Mouse (Mus musculus) limb, embryonic 12.5 days (tissue): ENCODE results near the gene Bmp6. TPM values are rescaled to one million over a fixed set of nuclear protein-coding genes. Genes with fewer than 3 reads are reported as not detected.
A peak's percentile ranks its signal among the peaks of the same experiment; 100 is the strongest.

Experiments
- ATAC-seq: fragments of 200-750 bp; cut with Nextera tagmentation; 2 replicates; pipeline ENCODE4 v1.8.0; 2017; ENCODE audit warnings: low read depth, moderate TSS enrichment; ENCODE audit not compliant: insufficient number of reproducible peaks, insufficient read depth, low FRiP score, low TSS enrichment
- H3K27ac ChIP-seq: fragments of 300-500 bp; sonication (generic); 2 replicates; pipeline ENCODE4 v1.5.1; 2016; ENCODE audit warnings: mild to moderate bottlenecking, moderate library complexity
- H3K27me3 ChIP-seq: fragments of 300-500 bp; sonication (generic); 2 replicates; pipeline ENCODE4 v1.6.1; 2016; ENCODE audit warnings: mild to moderate bottlenecking, moderate library complexity
- H3K36me3 ChIP-seq: fragments of 300-500 bp; sonication (generic); 2 replicates; pipeline ENCODE4 v1.6.1; 2016; ENCODE audit warnings: mild to moderate bottlenecking, moderate library complexity
- H3K4me1 ChIP-seq: fragments of 300-500 bp; sonication (generic); replicated peaks from 2 replicates; pipeline ENCODE4 v1.6.1; 2016
- H3K4me2 ChIP-seq: fragments of 300-500 bp; sonication (generic); 2 replicates; pipeline ENCODE4 v1.6.1; 2016; ENCODE audit warnings: mild to moderate bottlenecking, moderate library complexity
- H3K4me3 ChIP-seq: fragments of 300-500 bp; sonication (generic); replicated peaks from 2 replicates; pipeline ENCODE4 v1.5.1; 2016; ENCODE audit warnings: mild to moderate bottlenecking
- H3K9ac ChIP-seq: fragments of 300-500 bp; sonication (generic); replicated peaks from 2 replicates; pipeline ENCODE4 v1.6.1; 2016; ENCODE audit warnings: mild to moderate bottlenecking, moderate library complexity
- H3K9me3 ChIP-seq: fragments of 300-500 bp; sonication (generic); 2 replicates; pipeline ENCODE4 v1.6.1; 2016; ENCODE audit warnings: mild to moderate bottlenecking, moderate library complexity
- WGBS: fragments of 180-500 bp; shearing (Covaris S2); methylation state at CpG from one replicate; pipeline ENCODE4 v1.1.7; 2016; 5-methylcytosine and 5-hydroxymethylcytosine counted together
- polyA plus RNA-seq: library from polyadenylated mRNA; unstranded; fragments of >200 nt; fragmentation: Nextera tagmentation; extraction: Ambion mirVana; gene quantifications from 2 replicates; pipeline ENCODE4 v1.2.1, GENCODE M21; 2016

The Bmp6 gene
- polyA plus RNA-seq, 1 experiment from 2014 or later, result 0.75 TPM

- ATAC-seq, result no peak
- H3K27ac ChIP-seq, result no peak overlapping the region
- peaks cover 7% of the 10 kb centered on the region; the same call in 1 of the 2 replicates for H3K9me3 ChIP-seq
- no peak overlapping the region for H3K9ac ChIP-seq
- no peaks in the 10 kb centered on the region for H3K36me3 ChIP-seq
- H3K4me1 ChIP-seq, result peaks cover 25% of the 10 kb centered on the region
- WGBS, result 24% methylated on average over 7 of the region's 7 CpGs
- peaks cover 41% of the 10 kb centered on the region for H3K27me3 ChIP-seq
- H3K4me2 ChIP-seq, result no peak overlapping the region
- H3K4me3 ChIP-seq, result no peak overlapping the region
Measured at GRCm38 (mm10) chr13:38342598-38342997, 2.3 kb upstream of the Bmp6 start.

- H3K9me3 ChIP-seq, result peaks cover 4% of the 10 kb centered on the region; the same call in 1 of the 2 replicates
- H3K27me3 ChIP-seq, result peaks cover 47% of the 10 kb centered on the region
- H3K9ac ChIP-seq, result no peak overlapping the region
- ATAC-seq, result no peak
- H3K4me2 ChIP-seq, result no peak overlapping the region
- no peak overlapping the region for H3K4me3 ChIP-seq
- no peak overlapping the region for H3K27ac ChIP-seq
- H3K36me3 ChIP-seq, result no peaks in the 10 kb centered on the region
- H3K4me1 ChIP-seq, result peaks cover 27% of the 10 kb centered on the region
- WGBS, result 69% methylated on average over 2 of the region's 2 CpGs
Measured at GRCm38 (mm10) chr13:38343202-38343601, 1.7 kb upstream of the Bmp6 start.

GRCm38 (mm10) chr13:38345431-38345820 is 519 bp downstream of the Bmp6 start:
- H3K27me3 ChIP-seq, result peaks cover 68% of the 10 kb centered on the region
- no peak overlapping the region for H3K9ac ChIP-seq
- peak overlapping the region; percentile 47 for H3K4me3 ChIP-seq
- peaks cover 27% of the 10 kb centered on the region for H3K4me1 ChIP-seq
- 2% methylated on average over 32 of the region's 32 CpGs for WGBS
- H3K36me3 ChIP-seq, result no peaks in the 10 kb centered on the region
- no peaks in the 10 kb centered on the region for H3K9me3 ChIP-seq
- ATAC-seq, result no peak
- no peak overlapping the region for H3K27ac ChIP-seq
- H3K4me2 ChIP-seq, result peak overlapping the region; percentile 71

- Histone ChIP-seq H3K36me3 (no peaks in the 10 kb centered on the region), H3K4me1 (peaks cover 27% of the 10 kb centered on the region), H3K9ac (peak overlapping the region; percentile 47), H3K27me3 (peaks cover 71% of the 10 kb centered on the region), H3K4me2 (peak overlapping the region; percentile 71), H3K4me3 (peak overlapping the region; percentile 47), H3K27ac (no peak overlapping the region), H3K9me3 (no peaks in the 10 kb centered on the region)
- no peak for ATAC-seq
- 1% methylated on average over 62 of the region's 63 CpGs for WGBS
Measured at GRCm38 (mm10) chr13:38346096-38346915, 1.4 kb downstream of the Bmp6 start.

- no peak for ATAC-seq
- peaks cover 76% of the 10 kb centered on the region for H3K27me3 ChIP-seq
- H3K27ac ChIP-seq, result no peak overlapping the region
- H3K4me1 ChIP-seq, result peaks cover 32% of the 10 kb centered on the region
- no peaks in the 10 kb centered on the region for H3K9me3 ChIP-seq
- H3K9ac ChIP-seq, result no peak overlapping the region
- peak overlapping the region; percentile 47 for H3K4me3 ChIP-seq
- no peaks in the 10 kb centered on the region for H3K36me3 ChIP-seq
- 10% methylated on average over 19 of the region's 19 CpGs for WGBS
- H3K4me2 ChIP-seq, result peak overlapping the region; percentile 71
Measured at GRCm38 (mm10) chr13:38347021-38347774, 2.3 kb downstream of the Bmp6 start.

GRCm38 (mm10) chr13:38347775-38348135 is 2.8 kb downstream of the Bmp6 start:
- H3K36me3 ChIP-seq, result no peaks in the 10 kb centered on the region
- H3K4me2 ChIP-seq, result no peak overlapping the region
- 28% methylated on average over 5 of the region's 5 CpGs for WGBS
- H3K27me3 ChIP-seq, result peaks cover 79% of the 10 kb centered on the region
- no peak overlapping the region for H3K9ac ChIP-seq
- H3K27ac ChIP-seq, result no peak overlapping the region
- peaks cover 33% of the 10 kb centered on the region for H3K4me1 ChIP-seq
- ATAC-seq, result no peak
- H3K9me3 ChIP-seq, result no peaks in the 10 kb centered on the region
- H3K4me3 ChIP-seq, result no peak overlapping the region

GRCm38 (mm10) chr13:38349046-38349445 is 4.1 kb downstream of the Bmp6 start:
- WGBS, result 80% methylated on average over 4 of the region's 4 CpGs
- Histone ChIP-seq H3K9ac (no peak overlapping the region), H3K4me1 (peaks cover 33% of the 10 kb centered on the region), H3K4me2 (no peak overlapping the region), H3K36me3 (no peaks in the 10 kb centered on the region), H3K9me3 (no peaks in the 10 kb centered on the region), H3K27ac (no peak overlapping the region), H3K4me3 (no peak overlapping the region), H3K27me3 (peaks cover 73% of the 10 kb centered on the region)
- ATAC-seq, result no peak

GRCm38 (mm10) chr13:38349818-38350217 is 4.9 kb downstream of the Bmp6 start:
- Histone ChIP-seq H3K4me2 (no peak overlapping the region), H3K9ac (no peak overlapping the region), H3K4me1 (peaks cover 33% of the 10 kb centered on the region), H3K27me3 (peaks cover 66% of the 10 kb centered on the region), H3K4me3 (no peak overlapping the region), H3K36me3 (no peaks in the 10 kb centered on the region), H3K9me3 (no peaks in the 10 kb centered on the region), H3K27ac (no peak overlapping the region)
- ATAC-seq, result no peak
- WGBS, result 84% methylated on average over 5 of the region's 5 CpGs

GRCm38 (mm10) chr13:38351996-38352395 is 7.1 kb downstream of the Bmp6 start:
- H3K9ac ChIP-seq, result no peak overlapping the region

GRCm38 (mm10) chr13:38352986-38353385 is 8.1 kb downstream of the Bmp6 start:
- Histone ChIP-seq H3K27me3 (peaks cover 34% of the 10 kb centered on the region), H3K9me3 (no peaks in the 10 kb centered on the region), H3K9ac (no peak overlapping the region), H3K4me1 (peaks cover 6% of the 10 kb centered on the region; the same call in 1 of the 2 replicates), H3K4me2 (no peak overlapping the region), H3K36me3 (no peaks in the 10 kb centered on the region), H3K27ac (no peak overlapping the region), H3K4me3 (no peak overlapping the region)
- WGBS, result 79% methylated on average over 10 of the region's 10 CpGs
- ATAC-seq, result no peak

More at GRCm38 (mm10) chr13:38351996-38352395, 7.1 kb downstream of the Bmp6 start:
- Histone ChIP-seq H3K4me2 (no peak overlapping the region), H3K27me3 (peaks cover 44% of the 10 kb centered on the region), H3K36me3 (no peaks in the 10 kb centered on the region), H3K4me3 (no peak overlapping the region), H3K4me1 (peaks cover 14% of the 10 kb centered on the region; the same call in 1 of the 2 replicates), H3K27ac (no peak overlapping the region), H3K9me3 (no peaks in the 10 kb centered on the region)
- WGBS, result 8% methylated on average over 5 of the region's 5 CpGs
- ATAC-seq, result no peak

- no peak overlapping the region for H3K4me2 ChIP-seq
- no peak for ATAC-seq
- 72% methylated on average over 24 of the region's 24 CpGs for WGBS
- H3K27ac ChIP-seq, result no peak overlapping the region
- no peak overlapping the region for H3K9ac ChIP-seq
- H3K27me3 ChIP-seq, result peaks cover 27% of the 10 kb centered on the region
- H3K9me3 ChIP-seq, result no peaks in the 10 kb centered on the region
- no peak overlapping the region for H3K4me3 ChIP-seq
- no peaks in the 10 kb centered on the region for H3K36me3 ChIP-seq
- H3K4me1 ChIP-seq, result peaks cover 6% of the 10 kb centered on the region; the same call in 1 of the 2 replicates
Measured at GRCm38 (mm10) chr13:38353420-38354255, 8.7 kb downstream of the Bmp6 start.
